Mouse (Mus musculus) liver, embryonic 12.5 days (tissue): Measurements from ENCODE around the gene Gm21028. TPM values are rescaled to one million over a fixed set of nuclear protein-coding genes. Genes with fewer than 3 reads are reported as not detected.
"Not testable (repeated sequence)": the region's sequence is repeated elsewhere in the genome, so short reads cannot be mapped to it uniquely, and the experiment has no call there.

Experiments
- ATAC-seq: fragments of 200-750 bp; cut with Nextera tagmentation; 2 replicates; pipeline ENCODE4 v1.8.0; 2017; ENCODE audit warnings: moderate number of reproducible peaks, mild to moderate bottlenecking, moderate library complexity
- H3K27ac ChIP-seq: fragments of 300-500 bp; sonication (generic); 2 replicates; pipeline ENCODE4 v1.5.1; 2016; ENCODE audit warnings: mild to moderate bottlenecking
- H3K27me3 ChIP-seq: fragments of 300-500 bp; sonication (generic); replicated peaks from 2 replicates; pipeline ENCODE4 v1.6.1; 2016; ENCODE audit warnings: mild to moderate bottlenecking, moderate library complexity
- H3K36me3 ChIP-seq: fragments of 300-500 bp; sonication (generic); 2 replicates; pipeline ENCODE4 v1.6.1; 2016; ENCODE audit warnings: mild to moderate bottlenecking, moderate library complexity
- H3K4me1 ChIP-seq: fragments of 300-500 bp; sonication (generic); 2 replicates; pipeline ENCODE4 v1.6.1; 2016
- H3K4me2 ChIP-seq: fragments of 300-500 bp; sonication (generic); 2 replicates; pipeline ENCODE4 v1.6.1; 2016; ENCODE audit warnings: mild to moderate bottlenecking, moderate library complexity
- H3K4me3 ChIP-seq: fragments of 300-500 bp; sonication (generic); 2 replicates; pipeline ENCODE4 v1.5.1; 2016; ENCODE audit warnings: mild to moderate bottlenecking, moderate library complexity
- H3K9ac ChIP-seq: fragments of 300-500 bp; sonication (generic); 2 replicates; pipeline ENCODE4 v1.6.1; 2016; ENCODE audit warnings: mild to moderate bottlenecking, moderate library complexity
- H3K9me3 ChIP-seq: fragments of 300-500 bp; sonication (generic); replicated peaks from 2 replicates; pipeline ENCODE4 v1.6.1; 2016; ENCODE audit warnings: mild to moderate bottlenecking, moderate library complexity
- WGBS: fragments of 180-500 bp; shearing (Covaris S2); methylation state at CpG from one replicate; pipeline ENCODE4 v1.1.7; 2016; ENCODE audit not compliant: insufficient replicate concordance; 5-methylcytosine and 5-hydroxymethylcytosine counted together
- microRNA-seq: library from miRNA; unstranded; fragments of <30 nt; microRNA quantifications from one replicate; pipeline ENCODE4, GENCODE M21; 2017
- polyA plus RNA-seq: library from polyadenylated mRNA; unstranded; fragments of >200 nt; fragmentation: Nextera tagmentation; extraction: Ambion mirVana; gene quantifications from 2 replicates; pipeline ENCODE4 v1.2.1, GENCODE M21; 2016

The Gm21028 gene
- polyA plus RNA-seq: not detected in 2 replicates

DNA sequence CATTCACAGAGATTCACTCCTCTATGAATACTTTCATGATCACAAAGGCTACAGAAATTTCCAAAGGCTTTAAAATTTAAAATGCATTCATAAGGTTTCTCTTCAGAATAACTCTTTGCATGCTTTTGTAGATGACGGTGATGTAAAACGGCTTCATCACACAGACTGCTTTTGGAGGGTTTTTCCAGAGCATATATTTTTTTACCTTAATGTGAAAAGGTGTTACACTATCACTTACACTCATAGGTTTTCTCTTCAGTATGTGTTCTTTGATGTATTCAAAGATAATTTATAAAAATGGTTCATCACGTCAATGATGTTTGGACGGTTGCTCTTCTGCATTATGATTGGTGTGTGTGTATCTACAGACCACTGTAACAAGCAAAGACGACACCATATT lies at the start of gene Gm21028:
TSS of gene Gm21028 (minus strand) at position 101 of the 400 bp plus-strand sequence.
- Histone ChIP-seq H3K27ac (no peak within 1 kb of the TSS), H3K4me3 (no peak within 1 kb of the TSS), H3K4me2 (no peak within 1 kb of the TSS), H3K4me1 (no peaks in the 10 kb centered on the region), H3K9ac (no peak within 1 kb of the TSS), H3K9me3 (peaks cover 33% of the 10 kb centered on the region), H3K36me3 (peaks cover 3% of the 10 kb centered on the region), H3K27me3 (no peaks in the 10 kb centered on the region)
- no peak for ATAC-seq
- WGBS: 74% methylated on average over 5 of the region's 5 CpGs

DNA sequence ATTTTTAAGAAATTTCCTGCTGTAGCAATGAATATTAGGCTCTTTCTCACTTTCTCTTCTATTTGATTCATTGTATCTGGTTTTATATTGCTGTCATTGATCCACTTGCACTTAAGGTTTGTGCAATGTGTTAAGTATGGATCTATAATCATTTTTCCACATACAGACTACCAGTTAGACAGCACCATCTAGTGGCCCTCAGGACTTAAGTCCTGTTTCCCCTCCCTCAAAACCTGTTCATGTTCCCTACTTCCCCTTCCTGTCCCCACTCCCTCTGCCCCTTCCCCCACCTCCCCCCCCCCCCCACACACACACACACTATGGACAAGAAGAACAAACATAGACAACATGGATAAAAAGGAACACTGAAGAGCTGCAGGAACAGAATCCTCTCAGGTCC lies 17.3 kb upstream of the Gm21028 start:
- not testable (repeated sequence) for H3K9ac ChIP-seq, ATAC-seq, H3K36me3 ChIP-seq, H3K27ac ChIP-seq, H3K27me3 ChIP-seq, H3K4me3 ChIP-seq, H3K4me1 ChIP-seq, H3K9me3 ChIP-seq, H3K4me2 ChIP-seq

DNA sequence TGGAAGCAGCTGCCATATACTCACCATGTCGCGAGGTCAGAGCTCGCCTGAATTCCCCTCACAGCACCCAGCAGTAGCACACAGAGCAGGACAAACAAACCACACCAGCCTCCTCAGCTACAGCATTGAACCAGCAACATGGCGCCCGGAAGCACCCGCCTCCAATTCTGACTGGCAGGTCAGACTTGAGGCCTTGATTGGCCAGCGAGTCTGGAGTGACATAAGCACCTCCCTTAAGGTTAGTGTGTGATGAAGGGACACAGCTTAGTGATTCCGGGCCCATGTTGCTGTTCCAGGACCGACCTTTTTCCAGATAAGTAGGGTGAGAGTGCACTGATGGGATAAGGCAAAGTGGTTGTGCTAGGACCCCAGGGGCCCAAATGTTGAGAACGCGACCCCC lies 14.0 kb upstream of the Gm21028 start, which contains the start of gene Zfp977:
TSS of gene Zfp977 (minus strand) at position 135 of the 400 bp plus-strand sequence.
- WGBS: 80% methylated on average over 11 of the region's 11 CpGs
- not testable (repeated sequence) for H3K9ac ChIP-seq, H3K36me3 ChIP-seq, H3K4me2 ChIP-seq, ATAC-seq, H3K4me1 ChIP-seq, H3K9me3 ChIP-seq, H3K27ac ChIP-seq, H3K27me3 ChIP-seq, H3K4me3 ChIP-seq

DNA sequence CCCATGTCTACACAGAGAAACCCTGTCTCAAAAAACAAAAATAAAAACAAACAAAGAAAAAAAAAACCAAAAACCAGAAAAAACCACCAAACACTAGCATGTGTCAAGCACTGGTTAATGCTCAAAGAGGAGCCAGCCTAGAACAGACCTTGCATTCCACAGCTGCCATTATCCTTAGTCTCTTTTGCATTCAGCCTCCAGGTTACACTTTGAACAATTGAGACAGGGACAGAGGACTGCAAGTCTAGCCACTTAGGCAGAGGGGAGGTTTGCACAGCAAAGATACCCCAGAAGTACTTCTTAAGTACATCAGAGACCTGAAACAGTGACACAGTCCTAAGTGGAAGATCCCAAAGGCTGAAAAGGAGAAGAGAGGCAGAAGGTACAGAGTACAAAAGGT lies 12.9 kb upstream of the Gm21028 start:
- not testable (repeated sequence) for H3K36me3 ChIP-seq, H3K27me3 ChIP-seq, H3K4me2 ChIP-seq, H3K27ac ChIP-seq, H3K4me3 ChIP-seq, H3K4me1 ChIP-seq, ATAC-seq, H3K9ac ChIP-seq
- 0 out of 2 replicates have a peak, but pooled peaks cover 16% of the 10 kb centered on the region for H3K9me3 ChIP-seq

DNA sequence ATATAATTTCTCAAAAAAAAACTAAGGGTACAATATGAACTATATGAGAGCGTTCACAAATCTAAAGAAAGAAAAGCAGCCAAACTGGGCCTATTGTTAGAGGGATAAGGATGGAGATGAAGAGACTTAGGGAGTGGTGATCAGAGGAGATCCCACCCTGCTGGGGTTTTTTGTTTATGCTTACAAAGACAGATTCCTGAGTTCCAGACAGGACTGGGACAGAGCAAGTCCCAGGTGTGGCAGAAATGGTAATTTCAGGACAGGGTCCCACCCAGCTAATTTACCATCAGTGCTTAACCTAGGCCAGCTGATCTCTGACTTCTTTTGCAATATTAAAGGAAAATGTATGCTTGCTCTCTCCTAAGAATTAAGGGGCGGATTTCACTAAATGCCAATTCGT lies 26.6 kb downstream of the Gm21028 start:
- H3K9me3 ChIP-seq: peaks cover under 1% of the 10 kb centered on the region; the same call in 1 of the 2 replicates
- 60% methylated on average over 3 of the region's 3 CpGs for WGBS
- no peak overlapping the region for H3K27ac ChIP-seq
- no peak overlapping the region for H3K9ac ChIP-seq
- H3K4me3 ChIP-seq: no peak overlapping the region
- no peaks in the 10 kb centered on the region for H3K27me3 ChIP-seq
- no peak overlapping the region for H3K4me2 ChIP-seq
- no peak for ATAC-seq
- H3K36me3 ChIP-seq: no peaks in the 10 kb centered on the region
- H3K4me1 ChIP-seq: no peaks in the 10 kb centered on the region

Small RNA genes lying within 50 kb of the gene (microRNA-seq; reads per million reads assigned to microRNA genes)
- not detected for gene Gm24938

Other genes starting within 250 kb of the Gm21028 start
- gene 4933421I07Rik, start 130.5 kb downstream of the Gm21028 start, polyA plus RNA-seq: not detected in 2 replicates
- gene Zfp141, start 72.8 kb downstream of the Gm21028 start, polyA plus RNA-seq: 5.2 and 6.8 TPM in 2 replicates
- 0.36 and 0.57 TPM in 2 replicates for gene Zfp977, start 14.0 kb upstream of the Gm21028 start, polyA plus RNA-seq
- 2.2 TPM in 2 replicates for gene Zfp976, start 64.0 kb upstream of the Gm21028 start, polyA plus RNA-seq
- 3.4 and 3.8 TPM in 2 replicates for gene Zfp975, start 114.2 kb upstream of the Gm21028 start, polyA plus RNA-seq
- 0.04 TPM in 1 of 2 replicates, not detected in the other for gene Gm17067, start 148.4 kb upstream of the Gm21028 start, polyA plus RNA-seq
- not detected in 2 replicates for gene Vmn2r62, start 214.9 kb upstream of the Gm21028 start, polyA plus RNA-seq